Mouse (Mus musculus) heart, embryonic 13.5 days (tissue): Measurements from ENCODE around the gene Vmn2r95. TPM values are rescaled to one million over a fixed set of nuclear protein-coding genes. Genes with fewer than 3 reads are reported as not detected.
"Not testable (repeated sequence)": the region's sequence is repeated elsewhere in the genome, so short reads cannot be mapped to it uniquely, and the experiment has no call there.

Source experiments
- ATAC-seq: fragments of 200-750 bp; cut with Nextera tagmentation; 2 replicates; pipeline ENCODE4 v1.8.0; 2017; ENCODE audit warnings: moderate TSS enrichment; ENCODE audit not compliant: insufficient number of reproducible peaks, low FRiP score, low TSS enrichment; ENCODE audit errors: extremely low read depth
- H3K27ac ChIP-seq: fragments of 300-500 bp; sonication (generic); replicated peaks from 2 replicates; pipeline ENCODE4 v1.5.1; 2015; ENCODE audit warnings: moderate library complexity, mild to moderate bottlenecking, inconsistent platforms
- H3K27me3 ChIP-seq: fragments of 300-500 bp; sonication (generic); replicated peaks from 2 replicates; pipeline ENCODE4 v1.6.1; 2015; ENCODE audit warnings: mild to moderate bottlenecking, inconsistent platforms
- H3K36me3 ChIP-seq: fragments of 300-500 bp; sonication (generic); 2 replicates; pipeline ENCODE4 v1.6.1; 2015; ENCODE audit warnings: mild to moderate bottlenecking, inconsistent platforms
- H3K4me1 ChIP-seq: fragments of 300-500 bp; sonication (generic); 2 replicates; pipeline ENCODE4 v1.6.1; 2015; ENCODE audit warnings: inconsistent platforms
- H3K4me2 ChIP-seq: fragments of 300-500 bp; sonication (generic); 2 replicates; pipeline ENCODE4 v1.6.1; 2015; ENCODE audit warnings: inconsistent platforms, mild to moderate bottlenecking, moderate library complexity
- H3K4me3 ChIP-seq: fragments of 300-500 bp; sonication (generic); 2 replicates; pipeline ENCODE4 v1.5.1; 2015; ENCODE audit warnings: moderate library complexity, mild to moderate bottlenecking, inconsistent platforms
- H3K9ac ChIP-seq: fragments of 300-500 bp; sonication (generic); 2 replicates; pipeline ENCODE4 v1.6.1; 2015; ENCODE audit warnings: inconsistent platforms, mild to moderate bottlenecking, moderate library complexity
- H3K9me3 ChIP-seq: fragments of 300-500 bp; sonication (generic); 2 replicates; pipeline ENCODE4 v1.6.1; 2016; ENCODE audit warnings: inconsistent platforms
- WGBS: fragments of 180-500 bp; shearing (Covaris S2); methylation state at CpG from one replicate; pipeline ENCODE4 v1.1.7; 2015; ENCODE audit warnings: mixed read lengths; 5-methylcytosine and 5-hydroxymethylcytosine counted together
- polyA plus RNA-seq: library from polyadenylated mRNA; unstranded; fragments of >200 nt; fragmentation: Nextera tagmentation; extraction: Ambion mirVana; gene quantifications from 2 replicates; pipeline ENCODE4 v1.2.1, GENCODE M21; 2015

Gene Vmn2r95
- not detected in 2 replicates for polyA plus RNA-seq

DNA sequence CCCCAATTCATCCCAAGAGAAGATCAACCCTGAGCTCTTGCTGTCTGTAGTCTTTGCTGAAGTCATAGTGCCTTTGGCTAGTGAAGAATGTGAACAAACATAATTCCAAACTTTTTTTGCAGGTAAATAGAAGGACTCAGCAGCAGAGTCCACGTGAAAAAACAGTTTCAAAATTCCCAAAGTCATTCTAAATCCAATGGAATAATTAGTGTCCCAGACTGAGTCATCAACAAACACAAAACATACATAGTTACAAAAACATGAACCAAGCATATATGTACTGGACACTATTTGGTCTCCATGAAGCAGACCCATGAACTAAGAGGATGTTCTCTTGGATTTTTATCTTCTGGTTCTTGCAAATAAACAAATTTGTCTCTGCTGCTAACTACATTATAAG, at the start of gene Vmn2r95:
Gene Vmn2r95, plus strand, starts transcription at position 301 of the 400 bp plus-strand sequence.
- no peak within 1 kb of the TSS for H3K27ac ChIP-seq
- 22% methylated on average over 1 of the region's 1 CpGs for WGBS
- no peaks in the 10 kb centered on the region for H3K27me3 ChIP-seq
- H3K9ac ChIP-seq = no peak within 1 kb of the TSS
- no peak within 1 kb of the TSS for H3K4me2 ChIP-seq
- no peak within 1 kb of the TSS for H3K4me3 ChIP-seq
- H3K9me3 ChIP-seq = peaks cover 13% of the 10 kb centered on the region
- no peaks in the 10 kb centered on the region for H3K36me3 ChIP-seq
- ATAC-seq = no peak
- no peaks in the 10 kb centered on the region for H3K4me1 ChIP-seq

DNA sequence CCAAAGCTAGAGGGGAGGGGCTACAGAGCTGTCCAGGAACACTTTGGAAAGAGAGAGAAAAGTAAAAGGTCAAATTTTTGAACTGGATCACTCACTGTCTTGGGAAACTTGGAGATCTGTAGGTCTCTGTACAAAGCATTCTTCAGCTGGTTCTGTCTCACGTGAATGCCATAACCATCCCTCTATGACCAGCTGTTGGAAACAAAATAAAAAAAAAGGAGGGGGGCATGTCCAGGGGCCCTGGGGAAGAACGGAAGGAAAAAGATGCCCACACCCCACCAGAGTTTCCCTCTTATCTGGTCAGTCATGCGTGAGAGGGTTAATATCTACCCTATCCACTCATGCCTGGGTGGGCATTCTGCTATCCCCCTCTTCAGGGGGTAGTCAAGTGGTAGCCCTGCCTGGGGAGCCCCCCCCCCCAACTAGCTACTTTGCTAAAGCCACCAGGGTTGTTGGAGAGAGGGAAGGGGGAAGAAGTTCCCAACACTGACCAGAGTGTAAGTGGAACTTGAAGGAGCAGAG, 31.8 kb downstream of the Vmn2r95 start:
- Histone ChIP-seq H3K9me3 (peaks cover 12% of the 10 kb centered on the region; the same call in 1 of the 2 replicates), H3K27ac (no peak overlapping the region), H3K36me3 (no peaks in the 10 kb centered on the region), H3K4me1 (no peaks in the 10 kb centered on the region), H3K4me2 (no peak overlapping the region), H3K27me3 (no peaks in the 10 kb centered on the region), H3K9ac (no peak overlapping the region), H3K4me3 (no peak overlapping the region)
- WGBS = 68% methylated on average over 3 of the region's 3 CpGs
- no peak for ATAC-seq

DNA sequence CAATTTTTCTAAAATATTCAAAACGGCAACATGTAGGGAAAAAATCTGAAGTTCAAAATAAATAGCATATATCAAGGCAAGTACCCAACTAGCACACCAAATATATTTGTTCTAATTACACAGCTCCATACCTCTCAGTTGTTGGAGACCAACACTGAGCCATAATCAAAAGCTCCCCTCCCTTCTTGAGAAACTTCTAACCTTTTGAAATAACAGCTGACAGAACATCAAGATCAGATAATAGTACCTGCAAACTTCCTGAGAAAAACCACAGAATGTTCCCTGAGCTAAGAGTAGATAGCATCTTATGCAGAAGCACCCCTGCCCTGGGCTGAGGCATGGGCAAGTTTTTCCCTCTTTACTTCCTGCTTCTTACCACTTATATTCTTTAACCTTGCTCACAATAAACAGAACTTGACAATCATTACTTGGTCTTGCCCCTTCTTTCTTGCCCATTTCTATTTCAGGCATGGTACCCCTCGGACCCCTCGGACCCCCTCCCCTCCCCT, 34.3 kb downstream of the Vmn2r95 start:
- not testable (repeated sequence) for H3K4me1 ChIP-seq, H3K4me3 ChIP-seq, H3K36me3 ChIP-seq, H3K4me2 ChIP-seq, H3K27ac ChIP-seq, H3K9ac ChIP-seq, ATAC-seq, H3K27me3 ChIP-seq
- WGBS = 82% methylated on average over 3 of the region's 3 CpGs
- H3K9me3 ChIP-seq = peaks cover 20% of the 10 kb centered on the region; the same call in 1 of the 2 replicates

DNA sequence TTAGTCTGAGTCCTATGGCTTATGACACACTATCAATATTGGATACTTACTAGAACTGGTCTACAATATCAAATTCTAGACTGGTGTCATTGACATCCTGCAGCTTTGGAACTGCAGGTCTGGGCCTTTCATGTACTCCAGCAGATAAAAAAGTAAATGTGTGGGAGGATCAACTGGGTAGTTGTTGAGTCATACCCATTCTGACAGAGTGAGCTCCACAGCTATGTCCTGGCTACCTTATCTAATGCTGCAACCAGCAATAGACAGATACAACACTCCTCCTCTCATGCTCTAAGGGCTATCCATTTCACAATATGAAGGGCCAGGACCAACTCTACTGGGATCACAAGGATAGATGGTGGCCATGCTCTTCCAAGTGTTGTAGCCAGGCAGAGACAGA, 38.8 kb downstream of the Vmn2r95 start:
- H3K4me2 ChIP-seq = no peak overlapping the region
- H3K9ac ChIP-seq = no peak overlapping the region
- peaks cover 20% of the 10 kb centered on the region for H3K9me3 ChIP-seq
- H3K27ac ChIP-seq = no peak overlapping the region
- H3K27me3 ChIP-seq = no peaks in the 10 kb centered on the region
- ATAC-seq = no peak
- H3K4me1 ChIP-seq = no peaks in the 10 kb centered on the region
- no peak overlapping the region for H3K4me3 ChIP-seq
- H3K36me3 ChIP-seq = no peaks in the 10 kb centered on the region

DNA sequence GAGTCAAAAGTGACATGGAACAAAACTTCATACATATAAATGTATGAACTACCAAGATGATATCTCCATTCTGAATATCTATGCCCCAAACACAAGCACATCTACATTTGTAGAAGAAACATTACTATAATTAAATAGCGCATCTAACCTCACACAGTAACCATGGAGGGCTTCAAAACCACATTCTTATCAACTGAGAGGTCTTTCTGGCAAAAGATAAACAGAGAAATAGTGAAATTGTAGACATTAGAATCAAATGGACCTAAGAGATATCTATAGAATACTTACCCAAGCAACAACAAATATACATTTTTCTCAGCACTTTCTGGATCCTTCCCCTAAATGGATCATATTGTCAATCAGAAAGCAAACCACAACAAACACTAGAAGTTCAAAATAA, 56.0 kb downstream of the Vmn2r95 start:
- no peaks in the 10 kb centered on the region for H3K4me1 ChIP-seq
- no peak for ATAC-seq
- H3K36me3 ChIP-seq = no peaks in the 10 kb centered on the region
- no peaks in the 10 kb centered on the region for H3K27me3 ChIP-seq
- no peak overlapping the region for H3K9ac ChIP-seq
- WGBS = 52% methylated on average over 1 of the region's 1 CpGs
- no peak overlapping the region for H3K4me3 ChIP-seq
- H3K4me2 ChIP-seq = no peak overlapping the region
- H3K27ac ChIP-seq = no peak overlapping the region
- H3K9me3 ChIP-seq = peaks cover 16% of the 10 kb centered on the region

Other genes with a start within 250 kb of the Vmn2r95 start
- not detected in 2 replicates for gene Vmn2r94, start 146.3 kb upstream of the Vmn2r95 start, polyA plus RNA-seq
- gene Vmn2r93, start 126.0 kb upstream of the Vmn2r95 start, polyA plus RNA-seq = not detected in 2 replicates
- not detected in 2 replicates for gene Vmn2r96, start 149.1 kb downstream of the Vmn2r95 start, polyA plus RNA-seq